Mouse (Mus musculus) right cerebral cortex, adult 2 months (tissue): ENCODE data around the gene Efcab2.
"Not testable (repeated sequence)": the region's sequence is repeated elsewhere in the genome, so short reads cannot be mapped to it uniquely, and the experiment has no call there.

ENCODE experiments used
- DNase-seq, 2 experiments: peaks; one replicate each; pipeline ENCODE4 v3.0.0; 2021 to 2022; ENCODE audit warnings: low spot score in 2 of 2

The Efcab2 gene

DNA sequence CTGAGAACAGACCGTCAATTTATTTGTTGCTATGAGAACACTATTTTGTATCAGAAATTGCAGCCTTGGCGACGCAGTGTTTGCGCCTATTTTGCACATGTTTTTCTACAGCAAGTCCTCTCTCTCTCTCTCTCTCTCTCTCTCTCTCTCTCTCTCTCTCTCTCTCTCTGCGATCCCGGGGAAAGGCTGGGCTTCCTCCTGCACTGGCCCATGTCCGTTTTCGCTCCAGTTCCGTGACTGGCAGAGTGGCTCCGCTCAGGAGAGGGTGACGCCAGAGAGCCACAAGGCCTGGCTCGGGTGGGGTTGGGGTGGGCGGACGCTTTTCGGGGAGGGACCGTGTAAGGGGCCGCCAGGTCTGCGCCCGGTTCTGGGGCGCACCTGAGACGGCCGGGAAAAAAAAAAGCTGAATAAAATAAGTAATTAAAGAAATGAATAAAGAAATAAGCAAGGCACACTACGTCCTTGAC lies 407 bp upstream of the Efcab2 start:
- DNase-seq, result peak; percentile 71 to 73

GRCm38 (mm10) chr1:178406765-178407645 lies 1.1 kb downstream of the Efcab2 start:
- no peak for DNase-seq

DNA sequence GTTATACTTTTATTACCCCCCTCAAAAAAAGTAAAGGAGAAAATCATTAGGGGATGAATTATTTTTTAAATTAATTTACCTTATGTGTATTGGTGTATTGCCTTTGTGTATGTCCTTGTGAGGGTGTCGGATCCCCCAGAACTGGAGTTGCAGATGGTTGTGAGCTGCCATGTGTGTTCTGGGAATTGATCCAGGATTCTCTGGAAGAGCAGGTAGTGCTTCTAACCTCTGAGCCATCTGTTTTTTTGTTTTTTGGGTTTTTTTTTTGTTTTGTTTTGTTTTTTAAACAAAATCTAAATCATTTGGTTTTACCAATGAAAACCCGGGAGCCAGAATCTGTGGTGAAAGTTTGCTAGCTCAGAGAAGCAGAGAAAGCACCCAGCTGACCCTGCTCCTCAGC lies 1.8 kb downstream of the Efcab2 start:
- DNase-seq, result no peak

DNA sequence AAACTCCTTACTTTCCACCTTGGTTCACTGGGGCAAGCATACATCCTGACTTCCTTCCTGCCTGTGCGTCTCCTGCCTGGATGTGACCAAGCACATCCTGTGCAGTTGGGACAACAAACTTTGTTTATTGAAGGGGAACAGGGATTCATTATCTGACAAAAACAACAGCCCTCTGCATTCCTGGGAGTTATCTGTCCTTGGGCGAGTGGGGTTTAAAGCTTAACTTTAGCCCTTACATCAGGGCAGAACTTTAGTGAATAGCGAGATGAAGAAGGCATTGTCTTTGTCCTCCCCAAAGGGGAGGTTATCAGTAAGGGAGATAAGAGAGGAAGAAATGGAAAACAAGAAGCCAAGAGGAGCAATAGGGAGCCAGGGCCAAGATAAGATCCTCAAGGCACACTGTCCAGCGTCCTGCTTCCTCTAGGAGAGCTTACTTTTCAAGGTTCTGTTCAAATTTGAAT lies 3.0 kb downstream of the Efcab2 start:
- no peak for DNase-seq

- not testable (repeated sequence) for DNase-seq
Observed at GRCm38 (mm10) chr1:178413367-178413766, 7.5 kb downstream of the Efcab2 start.

GRCm38 (mm10) chr1:178419608-178420007 lies 13.7 kb downstream of the Efcab2 start:
- no peak for DNase-seq

DNA sequence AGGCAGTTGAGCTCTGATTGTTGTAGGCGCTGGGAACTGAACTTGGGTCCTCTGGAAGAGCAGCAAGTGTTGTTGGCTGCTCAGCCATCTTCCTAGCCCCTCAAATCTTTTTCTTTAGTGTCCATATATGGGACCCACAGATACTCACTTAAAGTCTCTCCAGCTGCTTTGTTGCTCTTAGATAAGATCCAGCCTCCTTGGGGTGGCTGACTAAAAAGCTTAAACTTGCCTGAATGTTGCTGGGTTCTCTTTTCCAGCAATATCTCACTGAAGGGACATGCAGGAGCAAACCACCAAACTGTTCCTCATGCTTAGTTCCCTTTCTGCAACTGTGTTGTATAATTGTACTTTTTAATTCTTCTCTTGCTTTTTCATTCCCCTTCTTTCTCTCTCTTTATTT lies 17.8 kb downstream of the Efcab2 start:
- no peak for DNase-seq

DNA sequence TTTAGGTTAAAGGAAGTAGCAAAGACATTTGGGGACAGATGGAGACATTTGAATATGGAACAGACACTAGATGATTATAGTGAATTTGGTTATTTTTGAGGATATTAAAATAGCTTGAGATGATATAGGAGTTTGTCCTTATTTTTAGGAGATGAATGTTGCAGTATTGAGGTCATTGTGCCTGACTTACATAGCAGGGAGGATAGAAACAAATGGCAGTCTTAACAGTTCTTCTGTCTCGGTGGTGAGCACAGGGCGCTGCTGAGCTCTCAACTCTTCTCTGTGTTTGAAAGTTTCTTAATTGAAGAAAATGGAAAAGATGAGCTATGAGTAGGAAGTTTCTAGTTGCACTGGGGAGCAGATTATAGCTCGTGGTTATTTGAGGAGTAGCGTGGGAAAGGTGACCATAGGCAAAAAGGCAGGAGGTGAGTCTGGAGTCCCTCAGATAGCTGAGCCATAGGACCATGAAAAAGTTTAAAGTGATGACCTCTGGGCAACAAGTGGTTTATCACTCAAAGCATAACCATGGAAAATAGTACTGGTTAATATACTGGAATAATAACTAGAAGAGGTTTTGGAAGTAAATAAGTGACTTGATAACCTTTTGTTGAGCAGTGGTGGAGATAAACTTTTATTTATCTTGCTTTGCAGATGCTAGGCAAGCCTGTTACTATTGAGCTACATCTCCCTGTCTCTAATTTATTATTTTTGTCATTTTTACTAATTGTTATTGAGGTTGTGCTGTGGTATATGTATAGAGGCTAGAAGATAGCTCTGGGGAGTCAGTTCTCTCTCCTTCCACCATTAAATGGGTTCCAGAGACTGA lies 25.9 kb downstream of the Efcab2 start:
- no peak for DNase-seq

DNA sequence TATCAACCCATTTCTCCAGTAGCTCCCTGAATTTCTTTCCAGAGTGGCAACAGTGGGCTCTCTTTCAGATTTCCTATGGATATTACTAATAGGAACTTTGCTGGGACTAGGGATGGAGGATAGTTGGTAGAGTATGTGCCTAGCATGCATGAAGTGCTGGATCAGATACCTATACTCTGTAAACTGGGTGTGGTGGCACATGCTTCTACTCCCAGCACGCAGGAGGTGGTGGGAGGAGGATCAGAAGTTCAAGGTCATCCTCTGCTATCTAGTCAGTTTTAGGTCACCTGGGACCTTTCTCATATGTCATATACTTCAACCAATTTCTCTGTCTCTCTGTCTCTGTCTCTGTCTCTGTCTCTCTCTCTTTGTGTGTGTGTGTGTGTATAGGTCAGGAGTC lies 27.7 kb downstream of the Efcab2 start:
- no peak for DNase-seq

GRCm38 (mm10) chr1:178444407-178444806 lies 38.5 kb downstream of the Efcab2 start:
- DNase-seq, result no peak

- DNase-seq, result no peak
Observed at GRCm38 (mm10) chr1:178447036-178447435, 41.2 kb downstream of the Efcab2 start.

GRCm38 (mm10) chr1:178448271-178448744 lies 42.4 kb downstream of the Efcab2 start:
- peak in 1 of 2 experiments; percentile 22 for DNase-seq

DNA sequence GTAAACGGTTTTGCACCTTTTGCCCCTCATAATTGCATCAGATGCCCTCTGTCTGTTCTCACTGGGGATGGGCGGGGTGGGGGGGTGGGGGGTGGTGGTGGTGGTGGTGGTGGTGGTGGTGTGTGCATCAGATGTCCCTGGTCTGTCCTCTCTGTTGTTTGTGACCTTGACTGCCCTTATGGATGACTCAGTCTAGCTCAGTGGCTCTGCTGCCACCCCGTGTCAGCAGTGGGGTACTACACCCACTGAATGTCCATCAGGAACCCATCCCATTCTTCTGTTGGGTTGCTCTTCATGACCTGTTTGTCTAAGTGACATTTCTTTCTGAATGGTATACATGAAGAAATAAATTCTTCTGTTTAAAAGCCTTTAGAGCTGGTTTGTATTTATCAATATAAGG lies 43.3 kb downstream of the Efcab2 start:
- peak; percentile 75 for DNase-seq

- DNase-seq, result no peak
Observed at GRCm38 (mm10) chr1:178449933-178450332, 44.0 kb downstream of the Efcab2 start.

- DNase-seq, result no peak
Observed at GRCm38 (mm10) chr1:178454125-178454524, 48.2 kb downstream of the Efcab2 start.

GRCm38 (mm10) chr1:178455120-178455519 lies 49.2 kb downstream of the Efcab2 start:
- no peak for DNase-seq

GRCm38 (mm10) chr1:178458029-178458428 lies 52.1 kb downstream of the Efcab2 start:
- no peak for DNase-seq

- DNase-seq, result peak; percentile 88 to 89
Observed at GRCm38 (mm10) chr1:178463712-178464111, 57.8 kb downstream of the Efcab2 start.

DNA sequence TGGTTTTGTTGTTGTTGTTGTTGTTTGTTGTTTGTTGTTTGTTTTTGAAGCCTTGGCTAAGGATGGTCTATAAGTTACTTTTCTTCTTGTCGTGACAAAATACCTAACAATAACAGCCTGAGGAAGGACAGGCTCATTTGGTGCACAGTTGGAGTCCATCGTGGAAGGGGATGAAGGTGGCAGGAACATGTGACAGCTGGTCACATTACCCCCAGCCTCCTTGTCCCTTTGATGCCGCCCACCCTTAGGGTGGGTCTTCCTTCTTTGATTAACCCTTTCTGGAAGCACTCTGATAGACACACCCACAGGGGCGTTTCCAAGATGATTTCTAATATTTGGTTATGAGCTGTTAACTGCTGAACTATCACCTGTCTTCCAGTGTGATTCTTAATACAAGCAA lies 58.3 kb downstream of the Efcab2 start:
- no peak for DNase-seq

DNA sequence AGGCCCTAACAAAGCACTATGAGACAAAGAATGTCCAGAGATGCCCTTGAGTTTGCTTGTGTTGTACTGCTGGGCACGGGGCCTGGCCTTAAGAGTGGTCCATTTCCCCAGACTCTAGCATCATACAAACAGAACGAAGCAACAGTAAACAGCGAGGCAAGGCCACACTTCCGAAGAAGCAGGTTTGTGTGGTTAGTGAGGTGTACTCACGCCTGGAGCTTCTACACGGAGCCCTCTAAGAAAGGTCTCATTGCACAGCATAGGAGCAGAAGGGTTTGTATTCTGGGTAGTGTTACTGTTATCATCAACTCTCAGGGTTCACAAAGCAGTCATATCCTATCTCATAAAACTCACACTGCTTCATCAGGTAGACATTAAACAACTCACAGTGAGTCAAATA lies 61.7 kb downstream of the Efcab2 start:
- no peak for DNase-seq

GRCm38 (mm10) chr1:178468280-178468679 lies 62.4 kb downstream of the Efcab2 start:
- no peak for DNase-seq

- DNase-seq, result no peak
Observed at GRCm38 (mm10) chr1:178483854-178484253, 78.0 kb downstream of the Efcab2 start.
